Mouse (Mus musculus): Measurements from ENCODE around the gene Mrps27. TPM values are rescaled to one million over a fixed set of nuclear protein-coding genes. Genes with fewer than 3 reads are reported as not detected.
"Not testable (repeated sequence)": the region's sequence is repeated elsewhere in the genome, so short reads cannot be mapped to it uniquely, and the experiment has no call there.

Mrps27 gene
- polyA plus RNA-seq, 1 experiment from 2014 or later, result 39.8 TPM

DNA sequence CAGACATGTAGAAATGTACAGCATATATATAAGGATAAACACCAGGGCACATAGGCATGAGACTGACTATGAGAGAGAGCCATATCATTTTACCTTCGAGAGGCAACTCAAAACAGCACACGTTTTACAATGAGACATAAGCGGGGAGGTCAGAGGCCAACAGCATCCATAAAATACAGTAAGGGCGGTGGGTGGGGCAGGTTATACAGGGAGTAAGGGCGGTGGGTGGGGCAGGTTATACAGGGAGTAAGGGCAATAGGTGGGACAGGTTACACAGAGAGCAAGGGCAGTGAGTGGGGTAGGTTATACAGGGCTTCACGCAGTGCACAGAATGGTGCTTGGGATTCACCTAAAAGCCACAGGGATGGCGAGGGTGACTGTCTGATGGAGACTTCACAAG is 24.1 kb upstream of the Mrps27 start:
- no peaks in the 10 kb centered on the region for H3K27me3 ChIP-seq
- ATAC-seq (replicated peaks), result no peak
- H3K9ac ChIP-seq (replicated peaks), result no peak overlapping the region
- H3K4me2 ChIP-seq (replicated peaks), result no peak overlapping the region
- H3K9me3 ChIP-seq, result no peaks in the 10 kb centered on the region
- WGBS, result 96% methylated on average over 7 of the region's 7 CpGs
- H3K4me3 ChIP-seq, result no peak overlapping the region
- no peaks in the 10 kb centered on the region for H3K4me1 ChIP-seq
- no peak overlapping the region for H3K27ac ChIP-seq (replicated peaks)
- H3K36me3 ChIP-seq, result peaks cover 42% of the 10 kb centered on the region

- 96% methylated on average over 13 of the region's 13 CpGs for WGBS
- H3K27me3 ChIP-seq; H3K4me2 ChIP-seq (replicated peaks); H3K4me1 ChIP-seq; H3K27ac ChIP-seq (replicated peaks); ATAC-seq (replicated peaks); H3K4me3 ChIP-seq; H3K9ac ChIP-seq (replicated peaks); H3K9me3 ChIP-seq: not testable (repeated sequence)
- peaks cover 64% of the 10 kb centered on the region for H3K36me3 ChIP-seq
These were observed 21.7 kb upstream of the Mrps27 start for GRCm38 (mm10) chr13:99322915-99323314.

DNA sequence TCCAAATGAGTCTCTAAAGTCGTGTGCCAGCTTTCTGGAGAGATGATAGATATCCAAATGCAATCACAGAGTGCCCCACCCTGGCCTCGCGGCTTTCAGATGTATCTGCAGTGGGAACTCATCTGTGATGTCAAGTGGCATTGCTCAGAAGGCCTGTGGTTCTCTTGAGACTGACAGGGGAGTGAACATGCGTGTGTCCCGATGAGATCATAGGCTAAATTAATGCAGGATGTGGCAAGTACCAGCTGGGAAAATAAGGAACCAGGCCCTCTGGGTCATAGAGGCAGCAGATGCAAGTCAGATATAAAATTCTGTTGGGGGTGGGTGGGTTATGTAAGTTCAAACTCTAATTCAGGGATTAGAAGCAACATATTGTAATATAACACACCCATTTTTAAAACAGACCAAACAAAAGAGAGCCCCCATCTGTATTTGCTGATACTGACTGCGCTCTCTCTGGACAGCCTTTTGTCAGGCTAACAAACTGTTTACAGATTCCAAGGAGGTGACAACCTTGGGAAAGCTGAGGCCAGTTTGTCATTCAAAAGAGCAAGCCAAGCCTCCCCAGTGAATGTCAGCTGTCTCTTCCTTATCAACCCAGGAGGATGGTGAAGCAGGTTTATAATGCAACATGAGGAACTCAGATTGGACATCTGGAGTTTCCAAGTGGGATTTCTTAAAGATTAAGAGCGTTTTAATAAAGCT is 20.8 kb upstream of the Mrps27 start:
- Histone ChIP-seq H3K4me1 (no peaks in the 10 kb centered on the region), H3K36me3 (peaks cover 71% of the 10 kb centered on the region), H3K9me3 (no peaks in the 10 kb centered on the region), H3K4me3 (no peak overlapping the region), H3K4me2 (replicated peaks) (no peak overlapping the region), H3K27ac (replicated peaks) (no peak overlapping the region), H3K9ac (replicated peaks) (no peak overlapping the region), H3K27me3 (no peaks in the 10 kb centered on the region)
- 87% methylated on average over 7 of the region's 7 CpGs for WGBS
- no peak for ATAC-seq (replicated peaks)

GRCm38 (mm10) chr13:99324337-99324685 is 20.3 kb upstream of the Mrps27 start:
- H3K36me3 ChIP-seq, result peaks cover 72% of the 10 kb centered on the region
- H3K4me3 ChIP-seq, result not testable (repeated sequence)
- 91% methylated on average over 8 of the region's 8 CpGs for WGBS

DNA sequence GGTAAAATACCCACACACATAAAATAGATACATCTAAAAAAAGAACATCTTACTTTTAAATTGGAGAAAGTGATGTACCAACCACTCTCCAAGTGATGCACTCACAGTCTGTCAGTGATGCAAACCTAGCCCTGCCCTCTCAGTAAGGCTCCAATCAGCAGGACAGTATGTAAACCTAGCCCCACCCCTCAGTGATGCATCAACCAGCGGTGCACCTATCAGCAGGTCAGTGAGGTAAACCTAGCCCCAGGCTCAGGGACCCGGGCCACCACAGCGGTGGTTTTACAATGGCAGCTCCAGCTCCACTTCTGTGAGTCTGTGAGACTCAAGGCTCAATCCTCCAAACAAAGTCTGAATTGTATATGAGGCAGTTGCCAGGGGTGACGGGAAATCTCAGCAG is 13.3 kb upstream of the Mrps27 start:
- Histone ChIP-seq H3K36me3 (peaks cover 83% of the 10 kb centered on the region), H3K4me3 (no peak overlapping the region), H3K27ac (replicated peaks) (no peak overlapping the region), H3K4me1 (no peaks in the 10 kb centered on the region), H3K4me2 (replicated peaks) (no peak overlapping the region), H3K9ac (replicated peaks) (no peak overlapping the region), H3K9me3 (no peaks in the 10 kb centered on the region), H3K27me3 (no peaks in the 10 kb centered on the region)
- WGBS, result 67% methylated on average over 4 of the region's 4 CpGs
- ATAC-seq (replicated peaks), result no peak

More at GRCm38 (mm10) chr13:99324337-99324685, 20.3 kb upstream of the Mrps27 start:
- H3K27me3 ChIP-seq; H3K4me1 ChIP-seq; H3K9ac ChIP-seq (replicated peaks); H3K4me2 ChIP-seq (replicated peaks); ATAC-seq (replicated peaks); H3K9me3 ChIP-seq; H3K27ac ChIP-seq (replicated peaks): not testable (repeated sequence)

GRCm38 (mm10) chr13:99337510-99337909 is 7.1 kb upstream of the Mrps27 start:
- Histone ChIP-seq H3K4me1 (no peaks in the 10 kb centered on the region), H3K27me3 (no peaks in the 10 kb centered on the region), H3K36me3 (peaks cover 81% of the 10 kb centered on the region), H3K9me3 (no peaks in the 10 kb centered on the region), H3K4me3 (no peak overlapping the region), H3K27ac (replicated peaks) (no peak overlapping the region), H3K4me2 (replicated peaks) (no peak overlapping the region), H3K9ac (replicated peaks) (no peak overlapping the region)
- no peak for ATAC-seq (replicated peaks)
- 90% methylated on average over 6 of the region's 6 CpGs for WGBS

GRCm38 (mm10) chr13:99341504-99341903 is 3.1 kb upstream of the Mrps27 start:
- no peaks in the 10 kb centered on the region for H3K9me3 ChIP-seq
- H3K27me3 ChIP-seq, result no peaks in the 10 kb centered on the region
- peaks cover 58% of the 10 kb centered on the region for H3K36me3 ChIP-seq
- H3K4me2 ChIP-seq (replicated peaks), result no peak overlapping the region
- WGBS, result 95% methylated on average over 6 of the region's 6 CpGs
- no peak overlapping the region for H3K27ac ChIP-seq (replicated peaks)
- ATAC-seq (replicated peaks), result no peak
- H3K4me1 ChIP-seq, result peaks cover 16% of the 10 kb centered on the region
- no peak overlapping the region for H3K4me3 ChIP-seq
- no peak overlapping the region for H3K9ac ChIP-seq (replicated peaks)

GRCm38 (mm10) chr13:99343876-99344598 is 549 bp upstream of the Mrps27 start:
- Histone ChIP-seq H3K9me3 (no peaks in the 10 kb centered on the region), H3K4me2 (replicated peaks) (peak overlapping the region; percentile 54), H3K36me3 (peaks cover 39% of the 10 kb centered on the region), H3K9ac (replicated peaks) (peak overlapping the region; percentile 78), H3K4me1 (peaks cover 16% of the 10 kb centered on the region), H3K27ac (replicated peaks) (peak overlapping the region; percentile 84), H3K4me3 (peak overlapping the region; percentile 61), H3K27me3 (no peaks in the 10 kb centered on the region)
- ATAC-seq (replicated peaks), result peak; percentile 90
- WGBS, result 2% methylated on average over 30 of the region's 30 CpGs

- Histone ChIP-seq H3K27me3 (no peaks in the 10 kb centered on the region), H3K27ac (replicated peaks) (no peak overlapping the region), H3K4me2 (replicated peaks) (no peak overlapping the region), H3K9me3 (no peaks in the 10 kb centered on the region), H3K4me1 (peaks cover 14% of the 10 kb centered on the region), H3K9ac (replicated peaks) (no peak overlapping the region), H3K36me3 (peaks cover 5% of the 10 kb centered on the region; the same call in 1 of the 2 replicates), H3K4me3 (no peak overlapping the region)
- WGBS, result 92% methylated on average over 6 of the region's 6 CpGs
- ATAC-seq (replicated peaks), result no peak
These were observed 5.4 kb downstream of the Mrps27 start for GRCm38 (mm10) chr13:99350009-99350408.

GRCm38 (mm10) chr13:99351186-99351585 is 6.6 kb downstream of the Mrps27 start:
- Histone ChIP-seq H3K36me3 (peaks cover 5% of the 10 kb centered on the region; the same call in 1 of the 2 replicates), H3K27me3 (no peaks in the 10 kb centered on the region), H3K9ac (replicated peaks) (no peak overlapping the region), H3K27ac (replicated peaks) (no peak overlapping the region), H3K4me1 (peaks cover 6% of the 10 kb centered on the region), H3K9me3 (no peaks in the 10 kb centered on the region), H3K4me2 (replicated peaks) (no peak overlapping the region), H3K4me3 (no peak overlapping the region)
- ATAC-seq (replicated peaks), result no peak
- 84% methylated on average over 8 of the region's 8 CpGs for WGBS

DNA sequence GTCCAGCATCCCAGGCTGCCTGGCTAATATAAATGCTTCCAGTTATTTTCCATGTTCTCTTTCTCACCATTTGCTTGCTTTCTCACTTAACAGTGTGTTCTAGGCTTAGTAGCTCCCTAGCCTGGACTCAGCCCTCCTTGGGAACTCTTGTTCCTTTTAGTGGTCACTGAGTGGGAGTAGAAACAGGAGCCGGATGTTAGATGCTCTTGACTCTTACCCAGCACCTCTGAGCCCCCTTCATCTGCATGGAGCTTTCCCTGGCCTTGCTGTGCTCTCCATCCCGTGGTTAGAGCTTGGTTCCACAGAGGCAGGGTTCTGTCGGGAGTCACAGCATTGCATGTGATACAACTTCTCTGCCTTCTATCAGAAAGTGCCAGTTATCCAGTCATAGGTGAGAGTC is 7.0 kb downstream of the Mrps27 start:
- H3K27me3 ChIP-seq, result no peaks in the 10 kb centered on the region
- no peak overlapping the region for H3K9ac ChIP-seq (replicated peaks)
- H3K4me3 ChIP-seq, result no peak overlapping the region
- ATAC-seq (replicated peaks), result no peak
- peaks cover 5% of the 10 kb centered on the region; the same call in 1 of the 2 replicates for H3K36me3 ChIP-seq
- H3K4me1 ChIP-seq, result peaks cover 6% of the 10 kb centered on the region
- H3K9me3 ChIP-seq, result no peaks in the 10 kb centered on the region
- WGBS, result 89% methylated on average over 3 of the region's 3 CpGs
- H3K4me2 ChIP-seq (replicated peaks), result no peak overlapping the region
- H3K27ac ChIP-seq (replicated peaks), result no peak overlapping the region

DNA sequence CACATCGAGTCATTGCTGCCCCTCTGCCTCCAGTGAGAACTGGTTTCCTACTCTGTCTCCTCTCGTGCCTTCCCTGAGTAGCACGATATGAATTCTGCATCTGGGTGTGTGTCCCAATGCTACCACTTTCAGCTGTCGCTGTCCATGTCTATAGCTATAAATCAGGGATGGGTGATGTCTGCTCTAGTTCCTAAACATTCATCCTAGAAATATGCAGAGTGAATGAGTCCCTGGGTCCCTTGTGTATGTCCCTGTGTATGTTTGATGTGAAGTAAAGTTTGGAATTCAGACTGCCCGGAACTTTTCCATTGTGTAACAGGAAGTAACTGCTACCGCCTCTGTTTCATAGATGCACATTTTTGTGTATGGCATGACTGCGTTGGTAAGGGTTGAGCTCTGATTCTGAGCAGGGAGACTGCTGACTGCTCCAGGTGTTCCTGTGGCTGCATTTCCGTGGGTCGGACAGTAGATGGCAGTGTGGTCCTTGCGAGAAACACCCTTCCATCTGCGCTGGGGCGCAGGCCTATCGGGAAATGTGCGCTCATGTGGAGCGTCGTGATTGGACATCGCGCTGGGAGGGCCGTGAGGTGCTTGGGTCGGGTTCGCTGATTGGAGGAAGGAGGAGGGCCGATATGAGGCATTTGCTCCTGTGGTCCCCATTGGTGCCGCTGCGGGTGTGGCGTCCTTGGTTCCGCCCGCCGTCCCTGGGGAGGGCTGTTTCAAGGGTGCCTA is 8.3 kb downstream of the Mrps27 start:
- Histone ChIP-seq H3K9me3 (no peaks in the 10 kb centered on the region), H3K27me3 (no peaks in the 10 kb centered on the region), H3K9ac (replicated peaks) (peak overlapping the region; percentile 43), H3K4me3 (peak overlapping the region; percentile 47), H3K4me2 (replicated peaks) (peak overlapping the region; percentile 68), H3K27ac (replicated peaks) (peak overlapping the region; percentile 83), H3K4me1 (peaks cover 6% of the 10 kb centered on the region), H3K36me3 (peaks cover 5% of the 10 kb centered on the region; the same call in 1 of the 2 replicates)
- WGBS, result 12% methylated on average over 28 of the region's 28 CpGs
- peak; percentile 100 for ATAC-seq (replicated peaks)
